Mouse (Mus musculus) lung, embryonic 16.5 days (tissue): Measurements from ENCODE around the gene Acot4. TPM values are rescaled to one million over a fixed set of nuclear protein-coding genes. Genes with fewer than 3 reads are reported as not detected.
A peak's percentile ranks its signal among the peaks of the same experiment; 100 is the strongest.
"Not testable (repeated sequence)": the region's sequence is repeated elsewhere in the genome, so short reads cannot be mapped to it uniquely, and the experiment has no call there.

ENCODE experiments used
- ATAC-seq: fragments of 200-750 bp; cut with Nextera tagmentation; 2 replicates; pipeline ENCODE4 v1.8.0; 2017; ENCODE audit warnings: low read depth, mild to moderate bottlenecking, moderate library complexity
- H3K27ac ChIP-seq: fragments of 300-500 bp; sonication (generic); 2 replicates; pipeline ENCODE4 v1.5.1; 2014; ENCODE audit warnings: mild to moderate bottlenecking, control low read depth, low read length
- H3K27me3 ChIP-seq: fragments of 300-500 bp; sonication (generic); 2 replicates; pipeline ENCODE4 v1.6.1; 2014; ENCODE audit warnings: low read depth, low read length, mixed read lengths; ENCODE audit not compliant: control insufficient read depth, insufficient read depth
- H3K36me3 ChIP-seq: fragments of 300-500 bp; sonication (generic); 2 replicates; pipeline ENCODE4 v1.6.1; 2014; ENCODE audit warnings: low read length; ENCODE audit not compliant: control insufficient read depth, insufficient read depth
- H3K4me1 ChIP-seq: fragments of 300-500 bp; sonication (generic); replicated peaks from 2 replicates; pipeline ENCODE4 v1.6.1; 2014; ENCODE audit warnings: low read length, mixed read lengths; ENCODE audit not compliant: control insufficient read depth, insufficient read depth
- H3K4me2 ChIP-seq: fragments of 300-500 bp; sonication (generic); 2 replicates; pipeline ENCODE4 v1.6.1; 2014; ENCODE audit warnings: low read depth, low read length, control low read depth
- H3K4me3 ChIP-seq: fragments of 300-500 bp; sonication (generic); 2 replicates; pipeline ENCODE4 v1.5.1; 2014; ENCODE audit warnings: mild to moderate bottlenecking, low read length, control low read depth
- H3K9ac ChIP-seq: fragments of 300-500 bp; sonication (generic); 2 replicates; pipeline ENCODE4 v1.6.1; 2014; ENCODE audit warnings: low read length, control low read depth
- H3K9me3 ChIP-seq: fragments of 300-500 bp; sonication (generic); 2 replicates; pipeline ENCODE4 v1.6.1; 2016; ENCODE audit warnings: low read length; ENCODE audit not compliant: control insufficient read depth
- WGBS: fragments of 180-500 bp; shearing (Covaris S2); extraction: QIAGEN DNeasy Blood & Tissue Kit; methylation state at CpG from one replicate; pipeline ENCODE4 v1.1.7; 2014; 5-methylcytosine and 5-hydroxymethylcytosine counted together
- polyA plus RNA-seq: library from polyadenylated mRNA; unstranded; fragments of >200 nt; fragmentation: Nextera tagmentation; extraction: Ambion mirVana; gene quantifications from 2 replicates; pipeline ENCODE4 v1.2.1, GENCODE M21; 2015

Gene Acot4
- polyA plus RNA-seq, 1 experiment from 2014 or later = 0.58 TPM

DNA sequence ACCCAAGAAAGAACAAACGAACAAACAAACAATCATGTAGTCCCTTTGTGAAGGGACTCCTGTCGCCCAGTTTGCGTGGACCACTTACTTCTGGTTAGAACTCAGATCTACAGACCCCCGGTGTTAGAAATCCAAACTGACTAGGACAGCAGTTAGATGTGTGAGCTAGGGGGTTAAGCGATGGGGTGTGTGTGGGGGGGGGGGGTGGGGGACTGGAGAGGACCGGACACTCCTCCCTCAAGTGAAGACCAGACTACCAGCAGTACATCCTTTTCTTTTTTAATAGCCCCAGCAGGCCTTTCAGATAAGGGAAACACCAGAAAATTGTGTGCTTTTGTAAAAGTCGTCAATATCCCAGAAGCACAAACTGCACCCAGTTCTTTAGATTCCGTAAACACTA lies 29.4 kb upstream of the Acot4 start:
- H3K27me3 ChIP-seq = no peaks in the 10 kb centered on the region
- peak overlapping the region; percentile 68 for H3K9ac ChIP-seq
- peak overlapping the region; percentile 87 for H3K27ac ChIP-seq
- H3K4me3 ChIP-seq = peak overlapping the region; percentile 54
- 38% methylated on average over 8 of the region's 8 CpGs for WGBS
- H3K4me1 ChIP-seq = peaks cover 29% of the 10 kb centered on the region
- peak; percentile 9; the same call in 1 of the 2 replicates for ATAC-seq
- peak overlapping the region; percentile 54 for H3K4me2 ChIP-seq
- no peaks in the 10 kb centered on the region for H3K36me3 ChIP-seq
- H3K9me3 ChIP-seq = no peaks in the 10 kb centered on the region

DNA sequence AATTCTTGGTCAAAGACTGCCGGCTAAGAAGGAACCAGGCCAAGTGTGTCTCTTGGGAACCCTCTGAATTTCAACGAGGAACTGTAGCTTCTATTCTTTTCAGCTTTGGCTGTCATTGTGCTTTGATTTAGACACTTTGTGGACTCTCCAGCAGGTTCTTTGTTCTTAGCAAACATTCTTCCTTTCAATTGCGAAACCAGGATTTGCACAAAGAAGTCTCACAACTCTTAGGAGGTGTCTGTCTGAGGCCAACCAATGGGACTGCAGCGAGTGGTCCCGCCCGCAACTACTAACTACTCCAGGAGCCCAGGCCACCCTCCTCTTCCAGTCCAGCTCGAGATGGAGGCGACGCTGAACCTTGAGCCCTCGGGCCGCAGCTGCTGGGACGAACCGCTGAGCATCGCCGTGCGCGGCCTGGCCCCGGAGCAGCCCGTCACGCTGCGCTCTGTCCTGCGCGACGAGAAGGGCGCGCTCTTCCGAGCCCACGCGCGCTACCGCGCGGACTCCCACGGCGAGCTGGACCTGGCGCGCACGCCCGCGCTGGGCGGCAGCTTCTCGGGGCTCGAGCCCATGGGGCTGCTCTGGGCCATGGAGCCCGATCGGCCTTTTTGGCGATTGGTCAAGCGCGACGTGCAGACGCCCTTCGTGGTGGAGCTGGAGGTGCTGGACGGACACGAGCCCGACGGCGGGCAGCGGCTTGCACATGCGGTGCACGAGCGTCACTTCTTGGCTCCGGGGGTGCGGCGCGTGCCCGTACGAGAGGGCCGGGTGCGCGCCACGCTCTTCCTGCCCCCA lies 28.8 kb upstream of the Acot4 start, which contains the start of gene Acot1:
Gene Acot1 (plus strand): TSS at position 320 of the 795 bp plus-strand sequence.
- 1% methylated on average over 48 of the region's 70 CpGs for WGBS
- H3K36me3 ChIP-seq, H3K9me3 ChIP-seq, H3K27me3 ChIP-seq: not testable (repeated sequence)
- peak within 1 kb of the TSS; percentile 87 for H3K27ac ChIP-seq
- peak within 1 kb of the TSS; percentile 68 for H3K9ac ChIP-seq
- H3K4me3 ChIP-seq = peak within 1 kb of the TSS; percentile 54
- peaks cover 29% of the 10 kb centered on the region for H3K4me1 ChIP-seq
- H3K4me2 ChIP-seq = peak within 1 kb of the TSS; percentile 54
- ATAC-seq = peak; percentile 98

DNA sequence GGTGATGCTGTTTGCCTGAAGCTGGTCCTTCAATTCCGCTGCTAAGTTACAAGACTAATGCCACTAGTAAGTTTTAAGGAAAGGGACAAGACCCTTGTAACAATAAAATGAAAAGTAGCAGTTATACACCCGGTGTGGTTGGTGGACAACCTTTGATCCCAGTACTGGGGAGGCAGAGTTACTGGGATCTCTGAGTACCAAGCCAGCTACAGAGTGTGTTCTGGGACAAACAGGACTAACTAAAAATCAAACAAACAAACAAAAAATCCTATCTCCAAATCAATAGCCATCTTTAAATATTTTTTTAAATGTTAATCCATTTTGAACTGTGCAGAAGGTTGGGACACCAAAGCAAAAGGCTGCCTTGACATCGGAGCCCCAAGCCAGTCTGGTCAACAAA lies 28.0 kb upstream of the Acot4 start:
- peak overlapping the region; percentile 54 for H3K4me2 ChIP-seq
- no peaks in the 10 kb centered on the region for H3K36me3 ChIP-seq
- peak overlapping the region; percentile 54 for H3K4me3 ChIP-seq
- H3K27me3 ChIP-seq = no peaks in the 10 kb centered on the region
- no peaks in the 10 kb centered on the region for H3K9me3 ChIP-seq
- H3K27ac ChIP-seq = no peak overlapping the region
- peak overlapping the region; percentile 68 for H3K9ac ChIP-seq
- ATAC-seq = no peak
- 50% methylated on average over 3 of the region's 3 CpGs for WGBS
- peaks cover 29% of the 10 kb centered on the region for H3K4me1 ChIP-seq

- ATAC-seq = peak; percentile 61
- Histone ChIP-seq H3K27ac (peak overlapping the region; percentile 49), H3K4me3 (peak overlapping the region; percentile 54)
These were observed 26.7 kb upstream of the Acot4 start for GRCm38 (mm10) chr12:84011251-84012040.

DNA sequence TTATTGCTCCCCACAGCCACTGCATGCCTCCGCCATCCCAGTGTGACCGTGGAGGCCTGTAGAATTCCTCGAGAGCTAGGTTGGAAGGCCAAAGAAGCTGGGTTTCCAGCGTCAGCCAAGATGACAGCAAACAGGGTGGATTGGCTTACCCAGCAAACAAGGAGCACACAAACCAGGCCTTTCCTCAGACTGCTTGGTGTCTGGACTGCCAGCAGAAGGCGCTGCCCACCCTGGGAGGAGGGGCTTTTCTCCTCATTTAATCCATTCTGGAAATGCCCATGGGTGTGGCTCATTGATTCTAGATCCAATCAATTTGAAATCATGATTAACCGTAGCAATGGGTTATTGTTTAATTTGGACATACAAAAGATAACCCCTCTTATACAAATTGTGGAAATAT lies 25.0 kb upstream of the Acot4 start:
- Histone ChIP-seq H3K9me3 (no peaks in the 10 kb centered on the region), H3K4me3 (no peak overlapping the region), H3K36me3 (peaks cover 4% of the 10 kb centered on the region; the same call in 1 of the 2 replicates), H3K4me2 (no peak overlapping the region), H3K4me1 (peaks cover 29% of the 10 kb centered on the region), H3K9ac (no peak overlapping the region), H3K27me3 (no peaks in the 10 kb centered on the region), H3K27ac (no peak overlapping the region)
- no peak for ATAC-seq
- WGBS = 66% methylated on average over 6 of the region's 6 CpGs

More at GRCm38 (mm10) chr12:84011251-84012040, 26.7 kb upstream of the Acot4 start:
- no peaks in the 10 kb centered on the region for H3K27me3 ChIP-seq
- peak overlapping the region; percentile 16; the same call in 1 of the 2 replicates for H3K9ac ChIP-seq
- H3K36me3 ChIP-seq = no peaks in the 10 kb centered on the region
- WGBS = 26% methylated on average over 12 of the region's 12 CpGs
- H3K9me3 ChIP-seq = no peaks in the 10 kb centered on the region
- peak overlapping the region; percentile 54 for H3K4me2 ChIP-seq
- H3K4me1 ChIP-seq = peaks cover 29% of the 10 kb centered on the region

- no peaks in the 10 kb centered on the region for H3K27me3 ChIP-seq
- no peak overlapping the region for H3K27ac ChIP-seq
- no peaks in the 10 kb centered on the region for H3K9me3 ChIP-seq
- 94% methylated on average over 7 of the region's 7 CpGs for WGBS
- no peak overlapping the region for H3K9ac ChIP-seq
- peaks cover 4% of the 10 kb centered on the region; the same call in 1 of the 2 replicates for H3K36me3 ChIP-seq
- no peak overlapping the region for H3K4me3 ChIP-seq
- no peak for ATAC-seq
- H3K4me2 ChIP-seq = no peak overlapping the region
- peaks cover 24% of the 10 kb centered on the region for H3K4me1 ChIP-seq
These were observed 24.5 kb upstream of the Acot4 start for GRCm38 (mm10) chr12:84013701-84014100.

GRCm38 (mm10) chr12:84020528-84020927 lies 17.7 kb upstream of the Acot4 start:
- H3K4me3 ChIP-seq, H3K9me3 ChIP-seq, H3K27ac ChIP-seq, H3K9ac ChIP-seq, H3K27me3 ChIP-seq, H3K4me1 ChIP-seq, H3K36me3 ChIP-seq: not testable (repeated sequence)
- H3K4me2 ChIP-seq = peak overlapping the region; percentile 18; the same call in 1 of the 2 replicates
- ATAC-seq = peak; percentile 86
- 16% methylated on average over 7 of the region's 7 CpGs for WGBS

- not testable (repeated sequence) for ATAC-seq
These were observed 15.9 kb upstream of the Acot4 start for GRCm38 (mm10) chr12:84022266-84022665.

More at GRCm38 (mm10) chr12:84022266-84022665, 15.9 kb upstream of the Acot4 start:
- not testable (repeated sequence) for H3K9ac ChIP-seq, H3K4me3 ChIP-seq, H3K27ac ChIP-seq, H3K27me3 ChIP-seq, H3K36me3 ChIP-seq, H3K4me2 ChIP-seq, H3K9me3 ChIP-seq, H3K4me1 ChIP-seq
- 81% methylated on average over 4 of the region's 4 CpGs for WGBS
